In genomic region chr12:78916278-78916677, GRCm38 (mm10) we compare ENCODE assay signal across 17 mouse cellular contexts. TPM values are rescaled to one million over a fixed set of nuclear protein-coding genes. Genes with fewer than 3 reads are reported as not detected.
DNase-seq lines count a peak whose midpoint lies in the region; ATAC-seq and TF ChIP-seq lines count a peak whose summit lies in the region.
"Had no signal": no experiment of that assay in that cellular context is flagged by ENCODE, and none has a peak within 500 bp of the region (broad histone marks: within the 10 kb centered on the region; RNA-seq: fewer than 3 reads in every experiment).

No protein-coding gene starts in this region.

- no peak overlapping the region for H3K4me3 ChIP-seq in liver, embryonic 11.5 days (ENCODE audit: low read depth, low read length)
- no peak overlapping the region for H3K4me3 ChIP-seq in E14TG2a.4 (replicated peaks; ENCODE audit: low read length)
- H3K4me3 ChIP-seq in liver, embryonic 16.5 days (ENCODE audit: low read depth, low read length): no peak overlapping the region
- H3K4me3 ChIP-seq: heart, embryonic 12.5 days had no signal

- peaks cover 20% of the 10 kb centered on the region for H3K27me3 ChIP-seq in liver, embryonic 11.5 days (replicated peaks; ENCODE audit: control insufficient read depth, insufficient read depth, low read length)
- H3K27me3 ChIP-seq in E14TG2a.4 (ENCODE audit: insufficient read depth, low read length): peaks cover 21% of the 10 kb centered on the region
- peaks cover 11% of the 10 kb centered on the region; the same call in 1 of the 2 replicates for H3K27me3 ChIP-seq in liver, embryonic 16.5 days (ENCODE audit: control insufficient read depth, insufficient read depth, low read depth, low read length)

- peak; percentile 90 for TF ChIP-seq CTCF in E14TG2a.4 (conservative IDR thresholded peaks at IDR 0.05; ENCODE audit: low read length)

- DNase-seq in liver (peak; percentile 57), R1 (ENCODE audit: low read depth, low spot score) (peak; percentile 50)
- no peak for DNase-seq in liver, embryonic 11.5 days (ENCODE audit: low spot score)
- DNase-seq in cerebellum, adult 18-20 months: no peak
- DNase-seq: adrenal gland, postnatal 25 days; cerebellum, postnatal 25 days; forebrain, postnatal 0 days; gastrocnemius, postnatal 10 days; heart, postnatal 36 days; layer of hippocampus, adult 9-11 months; lung, postnatal 4 days; thymus, adult 18-20 months had no signal

- no peak overlapping the region for H3K9ac ChIP-seq in liver, embryonic 11.5 days (ENCODE audit: low read depth, low read length)
- H3K9ac ChIP-seq in liver, embryonic 16.5 days (ENCODE audit: low read depth, low read length): peak overlapping the region; percentile 48
- H3K9ac ChIP-seq: forebrain, postnatal 0 days; heart, embryonic 12.5 days had no signal

- H3K9me3 ChIP-seq in liver, embryonic 11.5 days (ENCODE audit: control insufficient read depth, low read length): no peaks in the 10 kb centered on the region
- H3K9me3 ChIP-seq in E14TG2a.4 (ENCODE audit: low read length): no peaks in the 10 kb centered on the region
- no peaks in the 10 kb centered on the region for H3K9me3 ChIP-seq in liver, embryonic 16.5 days (replicated peaks; ENCODE audit: control insufficient read depth, low read length)

- WGBS in liver, embryonic 11.5 days: 74% methylated on average over 3 of the region's 3 CpGs
- 65% methylated on average over 3 of the region's 3 CpGs for WGBS in liver, embryonic 16.5 days (ENCODE audit: insufficient replicate concordance)

- no peaks in the 10 kb centered on the region for H3K36me3 ChIP-seq in liver, embryonic 11.5 days (ENCODE audit: control insufficient read depth, insufficient read depth, low read length)
- H3K36me3 ChIP-seq in E14TG2a.4 (ENCODE audit: insufficient read depth, low read length): no peaks in the 10 kb centered on the region
- H3K36me3 ChIP-seq in liver, embryonic 16.5 days (ENCODE audit: control insufficient read depth, insufficient read depth): no peaks in the 10 kb centered on the region
- H3K36me3 ChIP-seq: heart, embryonic 12.5 days had no signal

- no peak overlapping the region for H3K4me2 ChIP-seq in liver, embryonic 11.5 days
- no peak overlapping the region for H3K4me2 ChIP-seq in liver, embryonic 16.5 days (ENCODE audit: low read depth, low read length)
- H3K4me2 ChIP-seq: heart, embryonic 12.5 days had no signal

- no peak overlapping the region; the same call in 1 of the 2 replicates for H3K27ac ChIP-seq in liver, embryonic 11.5 days (ENCODE audit: low read depth, low read length)
- peak overlapping the region; percentile 91 for H3K27ac ChIP-seq in liver, embryonic 16.5 days (ENCODE audit: low read length)

- peaks cover 8% of the 10 kb centered on the region for H3K4me1 ChIP-seq in liver, embryonic 11.5 days (replicated peaks; ENCODE audit: control insufficient read depth, insufficient read depth, low read length)
- H3K4me1 ChIP-seq in E14TG2a.4 (replicated peaks; ENCODE audit: low read depth, low read length): peaks cover 27% of the 10 kb centered on the region
- peaks cover 50% of the 10 kb centered on the region for H3K4me1 ChIP-seq in liver, embryonic 16.5 days (ENCODE audit: control insufficient read depth, low read depth, low read length)

- ATAC-seq in liver, embryonic 11.5 days (replicated peaks; ENCODE audit: low FRiP score): no peak
- ATAC-seq in liver, embryonic 16.5 days (ENCODE audit: low read depth): no peak
- no peak for ATAC-seq in megakaryocyte-erythroid progenitor cell, adult 5-6 weeks (replicated peaks; ENCODE audit: low FRiP score, low TSS enrichment, poor library complexity, severe bottlenecking)
- ATAC-seq: forebrain, postnatal 0 days; midbrain, embryonic 16.5 days had no signal

RNA-seq across cellular contexts. Expression of gene Plek2, which starts 9.5 kb away (rescaled TPM):
- 22.0 and 27.0 TPM in 2 replicates for polyA plus RNA-seq in liver, embryonic 11.5 days (2014; fragmentation: Nextera tagmentation; extraction: Ambion mirVana)
- 38.4 and 39.6 TPM in 2 replicates for polyA plus RNA-seq in liver, embryonic 16.5 days (2015; fragmentation: Nextera tagmentation; extraction: Ambion mirVana)
- 2.2 TPM in 1 of 2 replicates, not detected in the other for total RNA-seq in megakaryocyte-erythroid progenitor cell, adult 5-6 weeks (2014; fragmentation: Nextera tagmentation)
- 0.66 TPM in 1 of 2 replicates, not detected in the other for total RNA-seq in megakaryocyte-erythroid progenitor cell, adult 5-6 weeks (2017)
- total RNA-seq: adrenal gland, postnatal 25 days had no signal

RNA-seq across cellular contexts. Expression of gene Eif2s1, which starts 54.7 kb away (rescaled TPM):
- 327 and 380 TPM in 2 replicates for polyA plus RNA-seq in liver, embryonic 11.5 days (2014; fragmentation: Nextera tagmentation; extraction: Ambion mirVana)
- polyA plus RNA-seq in liver, embryonic 16.5 days (2015; fragmentation: Nextera tagmentation; extraction: Ambion mirVana): 139 and 149 TPM in 2 replicates
- total RNA-seq in megakaryocyte-erythroid progenitor cell, adult 5-6 weeks (2014; fragmentation: Nextera tagmentation): 88.2 and 99.2 TPM in 2 replicates
- total RNA-seq in megakaryocyte-erythroid progenitor cell, adult 5-6 weeks (2017): 137 and 156 TPM in 2 replicates

RNA-seq across cellular contexts. Expression of gene Atp6v1d, which starts 54.8 kb away (rescaled TPM):
- polyA plus RNA-seq in liver, embryonic 11.5 days (2014; fragmentation: Nextera tagmentation; extraction: Ambion mirVana): 62.5 and 63.1 TPM in 2 replicates
- 24.4 and 26.7 TPM in 2 replicates for polyA plus RNA-seq in liver, embryonic 16.5 days (2015; fragmentation: Nextera tagmentation; extraction: Ambion mirVana)
- 53.3 and 74.5 TPM in 2 replicates for total RNA-seq in megakaryocyte-erythroid progenitor cell, adult 5-6 weeks (2014; fragmentation: Nextera tagmentation)
- total RNA-seq in megakaryocyte-erythroid progenitor cell, adult 5-6 weeks (2017): 15.3 and 27.9 TPM in 2 replicates

Comparison
In these comparisons a context has a peak if more than half of its experiments do, and no peak if none do; other contexts are left out.
1. DNase-seq: peak in liver (single experiment) and R1 (single experiment); none in liver, embryonic 11.5 days (single experiment) and cerebellum, adult 18-20 months (0 of 2).